Mouse (Mus musculus): ENCODE data around the gene Ccdc188. TPM values are rescaled to one million over a fixed set of nuclear protein-coding genes. Genes with fewer than 3 reads are reported as not detected.

Gene Ccdc188
- total RNA-seq, 2 experiments from 2014 or later, result not detected

- no peak for DNase-seq
Observed at GRCm38 (mm10) chr16:18202061-18202460, 15.6 kb upstream of the Ccdc188 start.

GRCm38 (mm10) chr16:18203430-18204091 is 14.1 kb upstream of the Ccdc188 start:
- no peak for DNase-seq

- peak; percentile 55 to 72 for DNase-seq
Observed at GRCm38 (mm10) chr16:18210701-18211416, 6.8 kb upstream of the Ccdc188 start.

- DNase-seq, result peak; percentile 84 to 89
Observed at GRCm38 (mm10) chr16:18211417-18212171, 6.1 kb upstream of the Ccdc188 start.

- no peak for DNase-seq
Observed at GRCm38 (mm10) chr16:18213689-18214088, 4.0 kb upstream of the Ccdc188 start.

- DNase-seq, result no peak
Observed at GRCm38 (mm10) chr16:18214858-18215257, 2.8 kb upstream of the Ccdc188 start.

- DNase-seq, result no peak
Observed at GRCm38 (mm10) chr16:18218580-18218996, 909 bp downstream of the Ccdc188 start.

- DNase-seq, result peak; percentile 40 to 50
Observed at GRCm38 (mm10) chr16:18220001-18220400, 2.3 kb downstream of the Ccdc188 start.

GRCm38 (mm10) chr16:18220856-18221542 is 3.3 kb downstream of the Ccdc188 start:
- no peak for DNase-seq

- no peak for DNase-seq
Observed at GRCm38 (mm10) chr16:18221543-18221898, 3.8 kb downstream of the Ccdc188 start.

- no peak for DNase-seq
Observed at GRCm38 (mm10) chr16:18222188-18222587, 4.5 kb downstream of the Ccdc188 start.

GRCm38 (mm10) chr16:18227187-18227586 is 9.5 kb downstream of the Ccdc188 start:
- no peak for DNase-seq

GRCm38 (mm10) chr16:18227897-18228422 is 10.3 kb downstream of the Ccdc188 start:
- no peak for DNase-seq

- DNase-seq, result no peak
Observed at GRCm38 (mm10) chr16:18228856-18229255, 11.2 kb downstream of the Ccdc188 start.

GRCm38 (mm10) chr16:18229622-18230021 is 11.9 kb downstream of the Ccdc188 start:
- peak; percentile 44 to 62 for DNase-seq

- no peak for DNase-seq
Observed at GRCm38 (mm10) chr16:18230617-18231016, 12.9 kb downstream of the Ccdc188 start.

- no peak for DNase-seq
Observed at GRCm38 (mm10) chr16:18231047-18231446, 13.4 kb downstream of the Ccdc188 start.

GRCm38 (mm10) chr16:18231451-18231850 is 13.8 kb downstream of the Ccdc188 start:
- DNase-seq, result no peak

GRCm38 (mm10) chr16:18233451-18233850 is 15.8 kb downstream of the Ccdc188 start:
- DNase-seq, result no peak

GRCm38 (mm10) chr16:18233919-18234670 is 16.4 kb downstream of the Ccdc188 start:
- no peak for DNase-seq

- peak; percentile 87 to 94 for DNase-seq
Observed at GRCm38 (mm10) chr16:18234671-18235388, 17.2 kb downstream of the Ccdc188 start, which contains the start of gene Zdhhc8. Zdhhc8 (minus strand) TSS chr16:18235136.
